Mouse (Mus musculus) heart, embryonic 16.5 days (tissue): ENCODE data around the gene Inpp5k. TPM values are rescaled to one million over a fixed set of nuclear protein-coding genes. Genes with fewer than 3 reads are reported as not detected.

Source experiments
- ATAC-seq: fragments of 200-750 bp; cut with Nextera tagmentation; replicated peaks from 2 replicates; pipeline ENCODE4 v1.8.0; 2017; ENCODE audit warnings: moderate number of reproducible peaks; ENCODE audit not compliant: insufficient read depth, low FRiP score; ENCODE audit errors: extremely low read depth
- H3K27ac ChIP-seq: fragments of 300-500 bp; sonication (generic); 2 replicates; pipeline ENCODE4 v1.5.1; 2014; ENCODE audit warnings: mild to moderate bottlenecking, low read length, control low read depth, moderate library complexity
- H3K27me3 ChIP-seq: fragments of 300-500 bp; sonication (generic); 2 replicates; pipeline ENCODE4 v1.6.1; 2014; ENCODE audit warnings: low read length, mixed read lengths; ENCODE audit not compliant: control insufficient read depth, insufficient read depth
- H3K36me3 ChIP-seq: fragments of 300-500 bp; sonication (generic); 2 replicates; pipeline ENCODE4 v1.6.1; 2014; ENCODE audit not compliant: control insufficient read depth, insufficient read depth
- H3K4me1 ChIP-seq: fragments of 300-500 bp; sonication (generic); 2 replicates; pipeline ENCODE4 v1.6.1; 2014; ENCODE audit warnings: low read length, mixed read lengths; ENCODE audit not compliant: control insufficient read depth, insufficient read depth
- H3K4me2 ChIP-seq: fragments of 300-500 bp; sonication (generic); 2 replicates; pipeline ENCODE4 v1.6.1; 2014; ENCODE audit warnings: low read depth, mild to moderate bottlenecking, control low read depth, low read length
- H3K4me3 ChIP-seq: fragments of 300-500 bp; sonication (generic); 2 replicates; pipeline ENCODE4 v1.5.1; 2014; ENCODE audit warnings: mild to moderate bottlenecking, control low read depth, low read length
- H3K9ac ChIP-seq: fragments of 300-500 bp; sonication (generic); 2 replicates; pipeline ENCODE4 v1.6.1; 2014; ENCODE audit warnings: low read length, control low read depth
- H3K9me3 ChIP-seq: fragments of 300-500 bp; sonication (generic); replicated peaks from 2 replicates; pipeline ENCODE4 v1.6.1; 2016; ENCODE audit warnings: low read length; ENCODE audit not compliant: control insufficient read depth
- WGBS: fragments of 180-500 bp; shearing (Covaris S2); extraction: QIAGEN DNeasy Blood & Tissue Kit; methylation state at CpG from one replicate; pipeline ENCODE4 v1.1.7; 2014; 5-methylcytosine and 5-hydroxymethylcytosine counted together
- polyA plus RNA-seq: library from polyadenylated mRNA; unstranded; fragments of >200 nt; fragmentation: Nextera tagmentation; extraction: Ambion mirVana; gene quantifications from 2 replicates; pipeline ENCODE4 v1.2.1, GENCODE M21; 2015

The Inpp5k gene
- polyA plus RNA-seq, 1 experiment from 2014 or later: 31.1 TPM

GRCm38 (mm10) chr11:75674875-75675274 lies 44.1 kb downstream of the Inpp5k start:
- Histone ChIP-seq H3K4me1 (peaks cover 3% of the 10 kb centered on the region; the same call in 1 of the 2 replicates), H3K27me3 (no peaks in the 10 kb centered on the region), H3K9me3 (no peaks in the 10 kb centered on the region), H3K4me3 (no peak overlapping the region), H3K36me3 (peaks cover 30% of the 10 kb centered on the region), H3K4me2 (no peak overlapping the region), H3K27ac (no peak overlapping the region), H3K9ac (no peak overlapping the region)
- no peak for ATAC-seq
- 77% methylated on average over 3 of the region's 3 CpGs for WGBS

GRCm38 (mm10) chr11:75677881-75678746 lies 47.3 kb downstream of the Inpp5k start:
- Histone ChIP-seq H3K4me3 (peak overlapping the region; percentile 99), H3K9me3 (no peaks in the 10 kb centered on the region), H3K36me3 (peaks cover under 1% of the 10 kb centered on the region; the same call in 1 of the 2 replicates), H3K4me2 (peak overlapping the region; percentile 69), H3K4me1 (peaks cover 20% of the 10 kb centered on the region), H3K9ac (peak overlapping the region; percentile 66), H3K27ac (peak overlapping the region; percentile 56), H3K27me3 (no peaks in the 10 kb centered on the region)
- ATAC-seq: no peak
- 84% methylated on average over 3 of the region's 3 CpGs for WGBS

- Histone ChIP-seq H3K36me3 (peaks cover 6% of the 10 kb centered on the region; the same call in 1 of the 2 replicates), H3K4me3 (peak within 1 kb of the TSS; percentile 99), H3K27me3 (no peaks in the 10 kb centered on the region), H3K27ac (peak within 1 kb of the TSS; percentile 98), H3K9me3 (no peaks in the 10 kb centered on the region), H3K4me2 (peak within 1 kb of the TSS; percentile 92), H3K4me1 (peaks cover 20% of the 10 kb centered on the region), H3K9ac (peak within 1 kb of the TSS; percentile 100)
- WGBS: under 1% methylated on average over 55 of the region's 55 CpGs
- peak; percentile 98 for ATAC-seq
Measured at GRCm38 (mm10) chr11:75678747-75679438, 48.1 kb downstream of the Inpp5k start, which contains the start of gene Crk. Gene Crk, plus strand, starts transcription at chr11:75679259.

GRCm38 (mm10) chr11:75679439-75680171 lies 48.8 kb downstream of the Inpp5k start:
- Histone ChIP-seq H3K4me1 (peaks cover 20% of the 10 kb centered on the region), H3K4me3 (peak overlapping the region; percentile 99), H3K4me2 (peak overlapping the region; percentile 92), H3K9me3 (no peaks in the 10 kb centered on the region; the same call in 1 of the 2 replicates), H3K36me3 (peaks cover 9% of the 10 kb centered on the region; the same call in 1 of the 2 replicates), H3K27me3 (no peaks in the 10 kb centered on the region), H3K27ac (peak overlapping the region; percentile 98), H3K9ac (peak overlapping the region; percentile 100)
- peak; percentile 68 for ATAC-seq
- WGBS: under 1% methylated on average over 43 of the region's 43 CpGs

GRCm38 (mm10) chr11:75684462-75684861 lies 53.7 kb downstream of the Inpp5k start:
- Histone ChIP-seq H3K4me1 (peaks cover 26% of the 10 kb centered on the region), H3K36me3 (peaks cover 9% of the 10 kb centered on the region; the same call in 1 of the 2 replicates), H3K4me2 (no peak overlapping the region), H3K9me3 (no peaks in the 10 kb centered on the region; the same call in 1 of the 2 replicates), H3K4me3 (no peak overlapping the region), H3K27me3 (no peaks in the 10 kb centered on the region), H3K27ac (no peak overlapping the region), H3K9ac (no peak overlapping the region)
- 95% methylated on average over 5 of the region's 5 CpGs for WGBS
- ATAC-seq: no peak

- peaks cover 26% of the 10 kb centered on the region for H3K4me1 ChIP-seq
- H3K36me3 ChIP-seq: peaks cover 9% of the 10 kb centered on the region; the same call in 1 of the 2 replicates
- H3K9me3 ChIP-seq: no peaks in the 10 kb centered on the region; the same call in 1 of the 2 replicates
- H3K27me3 ChIP-seq: no peaks in the 10 kb centered on the region
- no peak overlapping the region for H3K4me3 ChIP-seq
- H3K27ac ChIP-seq: no peak overlapping the region
- no peak overlapping the region for H3K9ac ChIP-seq
- 60% methylated on average over 2 of the region's 2 CpGs for WGBS
- no peak overlapping the region for H3K4me2 ChIP-seq
- ATAC-seq: no peak
Measured at GRCm38 (mm10) chr11:75684956-75685355, 54.2 kb downstream of the Inpp5k start.

GRCm38 (mm10) chr11:75687343-75687993 lies 56.7 kb downstream of the Inpp5k start:
- no peaks in the 10 kb centered on the region for H3K27me3 ChIP-seq
- 0 out of 2 replicates have a peak overlapping the region, but pooled peaks have one; percentile 9 for H3K27ac ChIP-seq
- no peak for ATAC-seq
- H3K36me3 ChIP-seq: peaks cover 13% of the 10 kb centered on the region
- peaks cover 9% of the 10 kb centered on the region for H3K4me1 ChIP-seq
- 44% methylated on average over 2 of the region's 2 CpGs for WGBS
- no peak overlapping the region for H3K9ac ChIP-seq
- H3K4me2 ChIP-seq: no peak overlapping the region
- H3K9me3 ChIP-seq: no peaks in the 10 kb centered on the region; the same call in 1 of the 2 replicates
- H3K4me3 ChIP-seq: no peak overlapping the region

- Histone ChIP-seq H3K9ac (no peak overlapping the region), H3K27ac (0 out of 2 replicates have a peak overlapping the region, but pooled peaks have one; percentile 9), H3K4me3 (no peak overlapping the region), H3K36me3 (peaks cover 16% of the 10 kb centered on the region), H3K9me3 (no peaks in the 10 kb centered on the region; the same call in 1 of the 2 replicates), H3K4me1 (peaks cover 9% of the 10 kb centered on the region), H3K27me3 (no peaks in the 10 kb centered on the region), H3K4me2 (no peak overlapping the region)
- ATAC-seq: no peak
- 86% methylated on average over 2 of the region's 2 CpGs for WGBS
Measured at GRCm38 (mm10) chr11:75688132-75688531, 57.3 kb downstream of the Inpp5k start.
